Mouse (Mus musculus) lung, adult 2 months (tissue): ENCODE results near the gene Smim12.

Source experiments
- CTCF ChIP-seq: fragments of 200-500 bp; IDR thresholded peaks from 2 replicates; pipeline ENCODE4 v1.5.1; 2011; ENCODE audit warnings: mild to moderate bottlenecking, low read length, control low read depth; ENCODE audit not compliant: insufficient read depth
- POLR2A ChIP-seq: fragments of 200-500 bp; IDR thresholded peaks from 2 replicates; pipeline ENCODE4 v1.6.1; 2011; ENCODE audit warnings: low read depth, mild to moderate bottlenecking, control low read depth, low read length, borderline replicate concordance; ENCODE audit errors: extremely low read depth

DNA sequence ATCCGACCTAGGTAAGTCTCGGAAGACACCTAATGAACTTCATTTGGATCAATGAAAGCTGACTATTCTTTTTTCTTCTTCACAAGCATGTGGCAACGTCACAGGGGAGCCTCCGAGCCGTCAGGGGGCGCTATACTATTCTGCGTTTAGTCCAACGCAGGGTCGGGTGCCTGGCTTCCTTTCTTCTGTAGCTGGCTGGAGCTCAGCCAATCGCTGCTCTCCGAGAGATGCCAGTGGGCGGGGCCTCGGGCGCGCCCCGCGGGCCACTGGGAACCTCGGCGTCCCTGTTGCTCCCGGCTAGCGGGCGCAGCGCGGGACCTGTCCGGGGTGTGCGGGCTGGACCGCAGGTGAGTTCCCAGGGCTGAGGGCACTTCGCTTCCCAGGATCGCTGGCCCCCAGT lies at the start of gene Smim12:
- TF ChIP-seq CTCF (peak; percentile 89), POLR2A (peak; percentile 83)
